Mouse (Mus musculus) thymus, adult 2 months (tissue): ENCODE results near the gene Chmp4b. TPM values are rescaled to one million over a fixed set of nuclear protein-coding genes. Genes with fewer than 3 reads are reported as not detected.

Source experiments
- DNase-seq: peaks from one replicate; pipeline ENCODE4 v3.0.0; 2021
- H3K27ac ChIP-seq: fragments of 200-500 bp; 2 replicates; pipeline ENCODE4 v1.5.1; 2012; ENCODE audit warnings: low read length, control low read depth; ENCODE audit not compliant: control insufficient read depth, insufficient read depth
- H3K27me3 ChIP-seq: fragments of 200-500 bp; 2 replicates; pipeline ENCODE4 v1.6.1; 2012; ENCODE audit warnings: mild to moderate bottlenecking, low read length, moderate library complexity, mixed read lengths; ENCODE audit not compliant: control insufficient read depth, insufficient read depth
- H3K36me3 ChIP-seq: fragments of 200-500 bp; 2 replicates; pipeline ENCODE4 v1.6.1; 2012; ENCODE audit warnings: mild to moderate bottlenecking, low read length, moderate library complexity; ENCODE audit not compliant: control insufficient read depth, insufficient read depth
- H3K4me1 ChIP-seq: fragments of 200-500 bp; replicated peaks from 2 replicates; pipeline ENCODE4 v1.6.1; 2012; ENCODE audit warnings: low read length; ENCODE audit not compliant: control insufficient read depth, insufficient read depth
- H3K4me3 ChIP-seq: fragments of 200-500 bp; 2 replicates; pipeline ENCODE4 v1.5.1; 2012; ENCODE audit warnings: mild to moderate bottlenecking, low read length, control low read depth, moderate library complexity; ENCODE audit not compliant: control insufficient read depth, insufficient read depth
- CTCF ChIP-seq: fragments of 200-500 bp; IDR thresholded peaks from 2 replicates; pipeline ENCODE4 v1.5.1; 2012; ENCODE audit warnings: mild to moderate bottlenecking, control low read depth, low read length, moderate library complexity, borderline replicate concordance; ENCODE audit not compliant: control insufficient read depth, poor library complexity, insufficient read depth; ENCODE audit errors: extremely low read depth
- POLR2A ChIP-seq: fragments of 200-500 bp; IDR thresholded peaks from 2 replicates; pipeline ENCODE4 v1.6.1; 2012; ENCODE audit warnings: mild to moderate bottlenecking, low read length, control low read depth, moderate library complexity; ENCODE audit not compliant: control insufficient read depth, poor library complexity, insufficient read depth; ENCODE audit errors: extremely low read depth
- WGBS: fragments of 180-500 bp; shearing (Covaris S2); methylation state at CpG from one replicate; pipeline ENCODE4 v1.1.7; 2018; 5-methylcytosine and 5-hydroxymethylcytosine counted together
- polyA plus RNA-seq: library from polyadenylated mRNA; depleted of rRNA; stranded (reverse); fragments of >200 nt; gene quantifications from 2 replicates; pipeline ENCODE4 v1.2.3, GENCODE M21; 2012

Gene Chmp4b
- polyA plus RNA-seq, 1 experiment, result 83.8 TPM

DNA sequence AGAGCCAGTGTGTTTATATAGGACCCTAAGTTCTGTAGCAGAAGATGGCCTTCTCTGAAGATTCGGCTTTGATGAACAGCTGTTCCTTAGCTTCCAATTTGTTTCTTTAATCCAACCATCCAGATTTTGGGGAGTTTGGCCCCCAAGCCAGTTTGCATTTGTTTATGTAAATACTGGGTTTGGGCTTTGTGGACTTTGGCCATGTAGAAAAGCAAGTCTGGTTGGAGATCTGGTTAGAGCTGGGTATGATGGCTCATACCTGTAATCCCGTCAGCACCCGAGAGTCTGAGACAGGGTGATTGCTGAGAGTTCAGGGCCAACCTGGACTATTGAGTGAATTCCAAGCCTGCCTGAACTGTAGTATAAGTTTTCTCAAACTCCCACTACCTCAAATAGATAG is 34.3 kb downstream of the Chmp4b start:
- no peak overlapping the region for H3K4me3 ChIP-seq

DNA sequence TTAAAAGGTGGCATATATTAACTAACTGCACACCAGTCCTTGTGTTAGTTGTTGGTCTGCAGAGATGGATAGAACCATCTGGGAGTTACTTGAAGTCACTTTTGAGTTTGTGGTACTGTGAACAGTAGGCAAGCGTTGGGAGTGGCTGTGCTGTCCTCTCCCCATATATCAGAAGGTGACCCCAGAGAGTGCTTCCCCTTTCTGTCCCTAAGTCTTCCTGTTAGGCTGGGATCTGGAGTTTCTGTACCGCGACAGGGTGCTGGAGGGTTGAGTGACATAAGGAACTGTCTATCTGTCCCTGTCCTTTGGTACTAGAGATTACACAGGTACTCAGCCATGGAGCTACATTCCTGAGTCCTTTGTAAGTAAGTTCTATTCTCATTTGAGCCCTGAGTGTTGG is 35.3 kb downstream of the Chmp4b start:
- H3K27ac ChIP-seq, result no peak overlapping the region
- no peaks in the 10 kb centered on the region for H3K27me3 ChIP-seq
- H3K4me3 ChIP-seq, result no peak overlapping the region
- TF ChIP-seq CTCF, result no peak
- TF ChIP-seq POLR2A, result no peak
- no peak for DNase-seq
- H3K36me3 ChIP-seq, result peaks cover 17% of the 10 kb centered on the region
- no peaks in the 10 kb centered on the region for H3K4me1 ChIP-seq
- 60% methylated on average over 3 of the region's 3 CpGs for WGBS

More for the DNA sequence above, 34.3 kb downstream of the Chmp4b start:
- H3K4me1 ChIP-seq, result no peaks in the 10 kb centered on the region
- WGBS, result 97% methylated on average over 3 of the region's 3 CpGs
- H3K27me3 ChIP-seq, result no peaks in the 10 kb centered on the region
- DNase-seq, result no peak
- H3K27ac ChIP-seq, result no peak overlapping the region
- TF ChIP-seq CTCF (no peak), POLR2A (no peak)
- H3K36me3 ChIP-seq, result peaks cover 9% of the 10 kb centered on the region

DNA sequence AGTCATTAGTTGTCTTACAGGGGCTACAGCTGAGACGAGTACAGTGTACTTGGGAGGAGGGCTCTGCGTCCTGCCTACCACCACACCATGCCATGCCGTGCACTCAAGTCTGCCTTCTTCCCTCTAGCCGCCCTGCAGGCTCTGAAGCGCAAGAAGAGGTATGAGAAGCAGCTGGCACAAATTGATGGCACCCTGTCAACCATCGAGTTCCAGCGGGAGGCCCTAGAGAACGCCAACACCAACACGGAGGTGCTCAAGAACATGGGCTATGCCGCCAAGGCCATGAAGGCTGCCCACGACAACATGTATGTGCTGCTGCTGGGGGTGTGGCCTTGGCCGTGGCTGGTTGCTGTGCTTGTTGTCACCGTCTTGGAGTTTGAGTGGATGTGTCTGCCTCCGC is 37.9 kb downstream of the Chmp4b start:
- Histone ChIP-seq H3K4me3 (no peak overlapping the region), H3K36me3 (peaks cover 37% of the 10 kb centered on the region), H3K4me1 (no peaks in the 10 kb centered on the region), H3K27ac (no peak overlapping the region), H3K27me3 (no peaks in the 10 kb centered on the region)
- TF ChIP-seq CTCF (no peak), POLR2A (no peak)
- no peak for DNase-seq
- 95% methylated on average over 14 of the region's 14 CpGs for WGBS

DNA sequence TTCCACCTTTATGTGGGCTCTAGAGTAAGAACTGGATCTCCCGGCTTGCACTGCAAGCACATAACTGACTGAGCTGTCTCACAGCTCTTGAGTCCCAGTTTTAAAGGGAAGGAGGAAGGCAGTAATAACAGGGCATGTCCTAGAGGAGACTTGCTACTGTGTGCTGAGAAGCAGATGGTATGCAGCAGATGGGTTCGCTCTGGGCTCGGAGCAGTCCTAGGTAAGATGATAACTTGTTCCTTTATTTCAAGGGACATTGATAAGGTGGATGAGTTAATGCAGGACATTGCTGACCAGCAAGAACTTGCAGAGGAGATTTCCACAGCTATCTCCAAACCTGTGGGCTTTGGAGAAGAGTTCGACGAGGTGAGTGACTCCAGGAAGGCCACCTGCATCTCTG is 39.5 kb downstream of the Chmp4b start:
- DNase-seq, result no peak
- Histone ChIP-seq H3K27me3 (no peaks in the 10 kb centered on the region), H3K4me1 (0 out of 2 replicates have a peak, but pooled peaks cover 2% of the 10 kb centered on the region), H3K4me3 (no peak overlapping the region), H3K27ac (no peak overlapping the region), H3K36me3 (peaks cover 40% of the 10 kb centered on the region)
- TF ChIP-seq POLR2A (no peak), CTCF (no peak)
- 95% methylated on average over 5 of the region's 5 CpGs for WGBS

DNA sequence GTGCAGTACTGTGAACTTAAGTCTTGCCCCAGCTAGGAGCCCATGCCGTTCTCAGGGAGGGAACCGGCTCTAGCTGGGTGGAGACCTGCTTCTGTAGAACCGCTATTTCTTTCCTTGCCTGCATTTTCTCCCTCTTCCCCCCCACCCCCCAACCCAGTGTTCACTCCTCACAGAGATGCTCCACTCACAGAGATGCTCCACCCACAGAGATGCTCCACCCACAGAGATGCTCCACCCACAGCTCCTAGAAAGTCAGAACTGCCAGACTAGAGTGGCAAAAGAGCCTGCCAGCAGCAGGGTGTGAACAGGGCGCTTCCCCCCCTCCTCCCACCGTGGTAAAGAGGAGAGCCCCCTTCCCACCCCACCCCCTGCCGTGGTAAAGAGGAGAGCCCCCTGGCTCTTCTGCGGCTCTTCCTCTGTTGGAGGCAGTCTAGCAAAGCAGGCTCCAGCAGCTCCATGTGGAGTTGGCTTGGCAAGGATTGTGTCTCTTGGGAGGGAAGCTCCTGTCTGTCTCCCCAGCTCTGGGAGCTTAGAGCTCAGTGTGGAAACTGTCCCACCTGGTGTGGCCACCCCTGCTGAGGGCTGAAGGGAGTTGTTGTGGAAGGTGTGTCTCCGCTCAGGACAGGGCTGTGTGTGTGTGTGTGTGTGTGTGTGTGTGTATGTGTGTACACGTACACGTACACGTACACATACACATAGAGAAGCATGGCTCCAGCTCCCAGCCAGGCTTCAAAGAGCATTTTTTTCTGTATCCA is 41.9 kb downstream of the Chmp4b start:
- Histone ChIP-seq H3K36me3 (peaks cover 40% of the 10 kb centered on the region), H3K27ac (no peak overlapping the region), H3K4me1 (peaks cover 7% of the 10 kb centered on the region; the same call in 1 of the 2 replicates), H3K27me3 (no peaks in the 10 kb centered on the region), H3K4me3 (no peak overlapping the region)
- DNase-seq, result no peak
- no peak for TF ChIP-seq POLR2A
- no peak for TF ChIP-seq CTCF
- WGBS, result 94% methylated on average over 11 of the region's 11 CpGs

DNA sequence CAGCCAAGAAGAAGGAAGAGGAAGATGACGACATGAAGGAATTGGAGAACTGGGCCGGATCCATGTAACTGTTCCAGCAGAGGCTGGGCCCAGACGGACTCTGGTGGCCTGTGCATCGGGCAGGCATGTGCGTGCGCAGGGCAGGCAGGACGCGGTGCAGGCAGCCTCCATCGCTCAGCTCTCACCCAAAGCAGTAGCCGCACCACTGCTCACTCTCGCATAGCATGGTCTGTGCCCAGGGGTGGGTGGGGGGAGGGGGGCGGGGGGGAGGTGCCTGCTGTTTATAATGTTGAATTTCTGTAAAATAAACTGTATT is 42.4 kb downstream of the Chmp4b start:
- no peaks in the 10 kb centered on the region for H3K27me3 ChIP-seq
- peaks cover 7% of the 10 kb centered on the region; the same call in 1 of the 2 replicates for H3K4me1 ChIP-seq
- no peak overlapping the region for H3K4me3 ChIP-seq
- 98% methylated on average over 12 of the region's 12 CpGs for WGBS
- TF ChIP-seq CTCF, result no peak
- no peak for TF ChIP-seq POLR2A
- no peak overlapping the region for H3K27ac ChIP-seq
- DNase-seq, result no peak
- peaks cover 40% of the 10 kb centered on the region for H3K36me3 ChIP-seq

DNA sequence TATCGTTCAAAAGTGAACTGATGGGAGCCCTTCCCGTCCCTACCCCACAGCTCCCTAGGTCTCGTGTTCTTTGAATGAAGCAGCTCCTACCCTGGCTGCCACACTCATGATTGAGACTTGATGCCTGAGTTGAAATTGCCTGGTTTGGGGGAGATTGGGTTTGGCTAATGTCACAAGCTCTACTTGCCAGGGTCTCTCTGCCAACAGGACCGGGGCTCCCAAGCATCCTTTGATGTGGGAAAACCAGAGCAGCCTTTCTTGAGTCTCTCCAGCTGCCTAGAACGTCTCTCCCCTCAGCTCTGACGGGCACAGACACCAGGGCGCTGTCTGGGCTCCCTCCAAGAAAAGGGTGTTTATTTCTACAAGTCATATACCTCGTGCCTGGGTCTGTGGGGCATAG is 44.2 kb downstream of the Chmp4b start:
- Histone ChIP-seq H3K27ac (no peak overlapping the region), H3K4me1 (peaks cover 7% of the 10 kb centered on the region; the same call in 1 of the 2 replicates), H3K27me3 (no peaks in the 10 kb centered on the region), H3K36me3 (peaks cover 32% of the 10 kb centered on the region), H3K4me3 (no peak overlapping the region)
- 48% methylated on average over 8 of the region's 8 CpGs for WGBS
- DNase-seq, result no peak
- TF ChIP-seq CTCF, result no peak
- no peak for TF ChIP-seq POLR2A

DNA sequence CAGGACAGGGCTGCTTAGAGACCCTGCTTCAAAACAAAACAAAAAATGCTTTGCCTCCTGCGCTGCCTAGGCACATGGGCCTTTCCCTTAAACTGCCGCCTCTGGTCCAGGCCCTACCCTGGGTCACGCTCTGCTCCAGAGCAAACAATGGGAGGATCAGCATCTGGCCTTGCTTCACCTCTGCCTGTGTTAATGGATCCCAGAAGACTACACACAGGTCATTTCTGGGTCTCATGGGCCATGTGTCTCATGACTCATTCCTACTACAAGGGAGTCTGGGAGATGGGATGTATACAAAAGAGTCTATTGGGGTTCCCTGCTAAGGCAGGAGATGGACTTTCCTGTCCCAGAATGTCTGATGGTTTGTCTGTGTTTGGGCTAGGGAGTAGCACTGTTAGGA is 45.2 kb downstream of the Chmp4b start:
- H3K27ac ChIP-seq, result no peak overlapping the region
- H3K27me3 ChIP-seq, result no peaks in the 10 kb centered on the region
- no peak for TF ChIP-seq POLR2A
- no peak for TF ChIP-seq CTCF
- H3K36me3 ChIP-seq, result peaks cover 25% of the 10 kb centered on the region
- no peak for DNase-seq
- no peak overlapping the region for H3K4me3 ChIP-seq
- H3K4me1 ChIP-seq, result peaks cover 7% of the 10 kb centered on the region; the same call in 1 of the 2 replicates
- 97% methylated on average over 3 of the region's 3 CpGs for WGBS
